Mouse (Mus musculus): Measurements from ENCODE around the gene Appl2.
"Not testable (repeated sequence)": the region's sequence is repeated elsewhere in the genome, so short reads cannot be mapped to it uniquely, and the experiment has no call there.

Gene Appl2

GRCm38 (mm10) chr10:83648131-83649020 lies at the start of gene Appl2:
Gene Appl2, minus strand, starts transcription at chr10:83648738.
- DNase-seq (ENCODE audit: low spot score): peak; percentile 91

GRCm38 (mm10) chr10:83696226-83696625 lies 47.7 kb upstream of the Appl2 start:
- no peak for DNase-seq (ENCODE audit: low spot score)

GRCm38 (mm10) chr10:83692175-83692895 lies 43.8 kb upstream of the Appl2 start:
- peak; percentile 73 for DNase-seq (ENCODE audit: low spot score)

- DNase-seq (ENCODE audit: low spot score): no peak
Observed at GRCm38 (mm10) chr10:83688215-83688614, 39.7 kb upstream of the Appl2 start.

GRCm38 (mm10) chr10:83681334-83681733 lies 32.8 kb upstream of the Appl2 start:
- DNase-seq (ENCODE audit: low spot score): no peak

GRCm38 (mm10) chr10:83666556-83666955 lies 18.0 kb upstream of the Appl2 start:
- DNase-seq (ENCODE audit: low spot score): no peak

GRCm38 (mm10) chr10:83661925-83662324 lies 13.4 kb upstream of the Appl2 start:
- no peak for DNase-seq (ENCODE audit: low spot score)

- no peak for DNase-seq (ENCODE audit: low spot score)
Observed at GRCm38 (mm10) chr10:83660605-83661004, 12.1 kb upstream of the Appl2 start.

GRCm38 (mm10) chr10:83654591-83654990 lies 6.1 kb upstream of the Appl2 start:
- no peak for DNase-seq (ENCODE audit: low spot score)

GRCm38 (mm10) chr10:83652205-83652866 lies 3.8 kb upstream of the Appl2 start:
- DNase-seq (ENCODE audit: low spot score): not testable (repeated sequence)

- no peak for DNase-seq (ENCODE audit: low spot score)
Observed at GRCm38 (mm10) chr10:83649037-83649436, 499 bp upstream of the Appl2 start.

GRCm38 (mm10) chr10:83646351-83646885 lies 2.1 kb downstream of the Appl2 start:
- DNase-seq (ENCODE audit: low spot score): no peak

- DNase-seq (ENCODE audit: low spot score): no peak
Observed at GRCm38 (mm10) chr10:83645716-83645990, 2.9 kb downstream of the Appl2 start.

- peak; percentile 75 for DNase-seq (ENCODE audit: low spot score)
Observed at GRCm38 (mm10) chr10:83644865-83645715, 3.4 kb downstream of the Appl2 start.

- DNase-seq (ENCODE audit: low spot score): no peak
Observed at GRCm38 (mm10) chr10:83644167-83644566, 4.4 kb downstream of the Appl2 start.

- DNase-seq (ENCODE audit: low spot score): no peak
Observed at GRCm38 (mm10) chr10:83641641-83642040, 6.9 kb downstream of the Appl2 start.

- no peak for DNase-seq (ENCODE audit: low spot score)
Observed at GRCm38 (mm10) chr10:83639881-83640386, 8.6 kb downstream of the Appl2 start.

- DNase-seq (ENCODE audit: low spot score): peak; percentile 82
Observed at GRCm38 (mm10) chr10:83637295-83637694, 11.2 kb downstream of the Appl2 start.

- DNase-seq (ENCODE audit: low spot score): no peak
Observed at GRCm38 (mm10) chr10:83636191-83636590, 12.3 kb downstream of the Appl2 start.

- DNase-seq (ENCODE audit: low spot score): peak; percentile 62
Observed at GRCm38 (mm10) chr10:83634461-83634860, 14.1 kb downstream of the Appl2 start.

GRCm38 (mm10) chr10:83632806-83633374 lies 15.6 kb downstream of the Appl2 start:
- no peak for DNase-seq (ENCODE audit: low spot score)
